Mouse (Mus musculus) thymus, postnatal 0 days (tissue): ENCODE results near the gene Gm28048. TPM values are rescaled to one million over a fixed set of nuclear protein-coding genes. Genes with fewer than 3 reads are reported as not detected.

Experiments
- DNase-seq: peaks from one replicate; pipeline ENCODE4 v3.0.0-alpha.2; 2015; ENCODE audit warnings: low spot score
- polyA plus RNA-seq: library from polyadenylated mRNA; unstranded; fragments of >200 nt; fragmentation: Nextera tagmentation; extraction: Ambion mirVana; gene quantifications from 2 replicates; pipeline ENCODE4 v1.2.1, GENCODE M21; 2015

The Gm28048 gene
- polyA plus RNA-seq, 1 experiment from 2014 or later, result 44.0 TPM

- DNase-seq, result peak; percentile 71
Measured at GRCm38 (mm10) chr11:22860335-22861227, 121.3 kb downstream of the Gm28048 start, which contains the start of gene B3gnt2. Gene B3gnt2, minus strand, starts transcription at chr11:22860961.

- DNase-seq, result peak; percentile 93
Measured at GRCm38 (mm10) chr11:22859633-22860334, 122.1 kb downstream of the Gm28048 start.

DNA sequence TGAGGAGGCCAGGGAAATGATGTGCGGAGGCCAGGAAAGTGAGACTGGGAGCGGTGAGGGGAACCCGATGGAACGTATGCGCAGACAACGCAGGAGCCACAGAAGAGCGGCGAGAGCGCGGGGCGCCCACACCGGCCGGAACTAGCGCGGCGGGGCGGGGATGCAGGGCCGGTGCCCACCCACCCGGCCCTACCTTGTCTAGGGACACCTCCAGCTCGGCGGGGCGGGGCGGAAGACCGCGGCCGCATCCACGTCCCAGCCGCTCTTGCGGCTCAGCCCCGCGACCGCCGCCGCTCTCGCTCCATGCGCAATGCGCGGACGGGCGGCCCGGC is 122.6 kb downstream of the Gm28048 start:
- no peak for DNase-seq

DNA sequence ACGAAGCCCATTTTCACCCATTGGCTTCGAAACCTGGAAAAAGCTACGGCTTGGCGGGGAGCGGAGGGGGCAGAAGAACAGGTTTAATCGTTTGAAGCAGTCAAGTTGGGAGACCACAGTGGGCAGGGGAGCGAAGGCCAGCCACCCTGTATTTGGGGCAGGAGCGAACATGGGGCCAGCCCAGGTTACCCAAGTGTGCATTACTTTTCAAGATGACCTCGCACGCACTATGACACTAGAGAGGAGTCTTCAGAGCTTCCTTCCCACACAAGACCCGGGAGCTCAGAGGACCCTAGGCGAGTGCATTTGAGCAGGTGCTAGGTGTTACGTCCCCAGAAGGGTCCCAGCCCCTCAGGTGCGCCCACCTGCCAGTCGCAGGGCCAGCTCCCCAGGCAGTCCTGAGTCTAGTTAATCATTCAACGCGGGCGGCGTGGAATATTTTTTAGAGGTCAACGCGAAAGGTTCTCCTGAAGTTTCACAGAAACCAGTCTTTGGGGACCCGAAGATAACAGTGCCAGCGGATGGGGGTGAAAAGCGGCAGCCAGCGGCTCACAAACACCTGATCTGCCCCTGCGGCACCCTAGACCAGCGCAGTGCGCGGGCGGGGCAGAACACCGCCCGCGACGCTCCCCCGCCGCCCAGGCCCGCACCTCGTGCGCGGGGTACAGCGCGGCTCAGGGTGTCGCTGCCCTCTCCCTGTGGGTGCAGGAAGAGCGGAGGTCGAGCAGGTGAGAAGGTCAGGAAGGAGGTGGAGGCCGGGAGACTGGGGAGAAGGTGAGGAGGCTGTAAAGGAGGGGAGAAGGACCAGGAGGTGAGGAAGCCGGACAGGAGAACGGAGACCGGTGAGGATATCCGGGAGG is 123.2 kb downstream of the Gm28048 start:
- DNase-seq, result peak; percentile 59

- no peak for DNase-seq
Measured at GRCm38 (mm10) chr11:22857705-22858440, 124.0 kb downstream of the Gm28048 start.

GRCm38 (mm10) chr11:22857106-22857704 is 124.7 kb downstream of the Gm28048 start:
- no peak for DNase-seq

DNA sequence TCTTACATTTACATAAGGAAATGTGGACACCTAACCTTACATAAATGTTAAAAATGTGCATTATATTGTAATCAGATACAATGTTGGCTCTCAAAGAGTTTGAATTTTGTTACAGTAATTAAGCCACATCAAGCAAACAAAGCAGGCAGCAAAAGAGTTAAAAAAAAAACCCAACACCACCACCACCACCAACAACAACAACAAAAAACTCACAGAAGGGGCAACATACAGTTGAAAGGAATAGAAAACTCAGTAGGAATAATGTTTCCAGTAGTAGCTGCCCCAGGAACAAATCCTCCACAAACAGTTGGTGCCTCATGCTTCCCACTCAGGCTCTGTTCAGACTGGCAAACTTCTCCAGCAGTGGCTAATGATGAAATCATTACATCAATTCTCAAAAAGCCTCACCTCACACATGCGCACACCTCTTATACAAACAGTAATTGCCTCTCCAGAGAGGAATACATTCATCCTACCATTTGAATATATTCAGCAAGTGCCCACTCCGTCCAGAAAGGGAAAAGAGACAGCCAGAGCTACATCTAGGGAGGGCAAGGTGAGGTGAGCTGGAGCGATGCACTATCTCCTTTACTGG is 125.4 kb downstream of the Gm28048 start:
- DNase-seq, result no peak

DNA sequence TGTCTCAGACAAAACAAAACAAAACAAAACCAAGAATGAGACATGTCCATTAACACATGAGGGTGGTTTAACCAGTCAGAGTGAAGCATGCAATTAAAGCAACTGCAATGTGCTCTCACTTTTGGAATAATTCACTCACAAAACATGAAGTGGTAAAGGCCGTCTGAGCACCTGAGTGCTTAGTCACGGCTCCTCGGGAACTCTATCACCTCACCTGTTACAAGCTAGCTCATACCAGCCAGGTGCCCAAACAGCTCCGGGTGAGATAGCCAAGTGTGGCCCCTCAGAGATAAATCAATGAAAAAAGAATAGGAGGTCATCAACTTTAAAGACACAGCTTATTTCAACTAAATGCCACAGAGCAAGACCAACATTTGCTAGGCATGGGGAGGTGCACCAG is 127.3 kb downstream of the Gm28048 start:
- no peak for DNase-seq

DNA sequence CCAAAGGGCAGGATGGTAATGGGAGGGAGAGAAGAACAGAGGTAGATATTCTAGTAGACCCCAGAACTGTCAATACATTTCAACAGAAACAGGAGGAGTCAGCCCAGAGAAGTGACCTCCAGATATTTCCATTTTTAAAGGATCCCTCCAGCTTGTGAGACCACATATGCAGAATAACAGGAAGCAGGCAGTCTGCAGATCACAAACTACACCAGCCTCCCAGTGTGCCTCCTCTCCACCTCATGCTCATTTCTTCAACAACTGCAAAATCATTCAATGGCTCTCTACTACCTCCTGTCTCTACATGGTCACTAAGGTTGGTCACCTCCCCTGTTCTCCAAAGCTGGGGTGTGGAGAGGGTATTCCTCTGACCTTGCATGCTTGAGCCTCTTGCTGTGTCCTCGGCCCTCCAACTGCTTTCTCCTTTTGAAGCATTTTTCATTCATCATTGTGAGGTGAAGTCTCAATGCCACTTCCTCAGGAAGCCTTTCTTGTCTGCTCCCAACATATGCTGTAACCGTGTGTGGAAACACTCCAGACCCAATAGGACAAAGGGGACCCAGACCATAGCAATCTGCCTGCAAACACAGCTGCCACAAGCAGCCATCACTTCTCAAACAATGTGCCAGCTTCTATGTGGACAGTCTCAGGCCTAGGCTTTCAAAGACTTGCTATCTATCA is 128.3 kb downstream of the Gm28048 start:
- DNase-seq, result peak; percentile 66

- DNase-seq, result no peak
Measured at GRCm38 (mm10) chr11:22852510-22852909, 129.4 kb downstream of the Gm28048 start.

- no peak for DNase-seq
Measured at GRCm38 (mm10) chr11:22851416-22851815, 130.5 kb downstream of the Gm28048 start.

- no peak for DNase-seq
Measured at GRCm38 (mm10) chr11:22850077-22850476, 131.8 kb downstream of the Gm28048 start.

DNA sequence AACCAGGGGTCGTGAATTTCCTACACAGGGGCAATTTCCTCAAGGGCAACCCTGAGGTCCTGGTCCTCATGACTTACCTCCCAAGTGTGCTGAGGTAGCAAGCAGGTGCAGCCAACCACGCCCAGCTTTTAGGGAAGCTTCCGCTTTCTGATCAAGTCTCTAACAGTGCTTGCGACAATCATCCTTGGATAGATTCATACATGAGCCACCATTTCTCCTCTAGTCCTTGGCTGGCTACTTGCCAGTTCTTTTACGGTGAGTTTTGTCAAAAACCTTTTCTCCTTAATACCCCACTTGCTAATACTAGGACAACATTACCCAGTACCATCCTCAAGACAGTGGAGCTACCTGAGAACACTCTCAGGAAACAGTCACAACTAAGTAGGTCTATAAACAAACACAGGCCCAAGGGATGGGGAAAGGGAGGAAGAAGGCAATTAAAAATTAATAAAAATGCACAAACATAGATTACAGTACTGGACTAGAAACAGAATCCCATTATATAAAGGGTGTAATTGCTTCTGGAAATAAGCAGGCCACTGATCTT is 133.2 kb downstream of the Gm28048 start:
- peak; percentile 40 for DNase-seq

DNA sequence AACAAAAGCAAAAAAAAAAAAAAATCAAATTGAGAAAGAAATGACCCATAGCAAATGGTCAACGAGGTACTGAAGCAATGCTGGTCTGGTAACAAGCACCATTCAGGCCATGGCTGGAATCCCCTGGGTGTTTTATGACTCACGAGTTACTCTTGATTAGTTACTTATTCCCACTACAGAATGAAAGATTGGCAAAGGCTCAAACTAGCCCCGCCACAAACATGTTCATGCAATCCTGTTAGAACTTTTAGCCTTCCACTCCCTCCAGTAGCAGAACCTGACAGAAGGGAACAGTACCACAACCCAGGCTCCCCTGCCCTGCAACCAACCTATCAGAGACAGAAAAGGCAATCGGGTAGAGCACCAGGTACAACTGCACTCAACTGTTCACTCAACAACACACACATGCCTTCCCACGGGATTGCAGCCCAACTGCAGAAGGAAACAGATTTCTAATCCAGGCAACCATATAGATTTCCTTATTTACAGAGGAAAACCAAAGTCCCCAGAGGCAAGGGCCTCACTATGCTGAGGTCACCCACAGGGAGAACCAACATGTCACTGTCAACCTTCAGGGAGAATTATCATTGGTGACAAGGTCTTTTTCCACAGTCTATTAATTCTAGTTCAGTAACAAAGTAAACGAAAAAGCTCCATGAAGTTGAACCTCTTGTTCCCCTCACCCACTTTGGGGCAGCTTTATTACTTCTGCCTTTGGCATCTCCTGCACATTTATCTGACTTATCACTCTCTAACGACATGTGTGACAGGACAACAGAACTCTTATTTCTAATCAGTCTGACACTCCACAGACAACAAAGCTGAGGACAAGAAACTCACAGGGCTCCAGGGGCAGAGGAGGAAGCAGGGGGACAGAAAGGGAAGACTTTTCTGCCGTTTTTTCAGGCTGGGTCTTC is 133.9 kb downstream of the Gm28048 start:
- no peak for DNase-seq

DNA sequence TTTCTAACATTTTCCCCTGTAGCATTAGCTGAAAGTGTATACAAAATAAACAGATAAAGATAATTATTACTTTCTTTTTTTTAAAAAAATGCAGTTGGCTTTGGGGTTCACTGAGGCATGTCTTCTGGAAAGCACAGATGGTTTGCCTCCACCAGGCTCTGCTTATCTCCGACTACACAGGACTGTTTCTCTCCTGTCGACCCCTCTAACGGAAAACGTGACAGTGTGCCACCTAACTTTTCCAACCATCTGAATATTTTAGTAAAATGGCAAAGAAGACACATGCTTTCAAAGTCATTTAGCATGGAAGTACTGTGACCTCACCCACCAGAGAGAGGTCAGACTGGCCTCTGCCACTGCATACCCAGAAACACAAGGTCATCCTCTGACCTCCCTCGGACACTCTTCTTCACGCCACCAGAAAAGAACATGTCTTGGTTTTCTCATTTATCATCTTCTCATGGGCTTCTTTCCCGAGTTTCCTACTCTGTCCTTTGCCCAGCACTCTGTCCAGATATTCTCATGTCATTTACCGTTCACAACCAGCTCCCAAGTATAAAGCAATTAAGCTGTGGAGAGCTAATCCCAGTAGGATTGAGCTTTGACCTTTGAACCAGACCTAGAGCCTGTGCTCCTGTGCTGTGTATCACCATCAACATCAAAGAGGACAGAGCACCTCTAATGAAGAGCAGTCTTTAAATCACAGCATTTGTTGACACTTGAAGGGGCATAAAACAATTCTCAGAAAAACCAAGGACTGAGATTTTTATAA is 134.7 kb downstream of the Gm28048 start:
- DNase-seq, result no peak

DNA sequence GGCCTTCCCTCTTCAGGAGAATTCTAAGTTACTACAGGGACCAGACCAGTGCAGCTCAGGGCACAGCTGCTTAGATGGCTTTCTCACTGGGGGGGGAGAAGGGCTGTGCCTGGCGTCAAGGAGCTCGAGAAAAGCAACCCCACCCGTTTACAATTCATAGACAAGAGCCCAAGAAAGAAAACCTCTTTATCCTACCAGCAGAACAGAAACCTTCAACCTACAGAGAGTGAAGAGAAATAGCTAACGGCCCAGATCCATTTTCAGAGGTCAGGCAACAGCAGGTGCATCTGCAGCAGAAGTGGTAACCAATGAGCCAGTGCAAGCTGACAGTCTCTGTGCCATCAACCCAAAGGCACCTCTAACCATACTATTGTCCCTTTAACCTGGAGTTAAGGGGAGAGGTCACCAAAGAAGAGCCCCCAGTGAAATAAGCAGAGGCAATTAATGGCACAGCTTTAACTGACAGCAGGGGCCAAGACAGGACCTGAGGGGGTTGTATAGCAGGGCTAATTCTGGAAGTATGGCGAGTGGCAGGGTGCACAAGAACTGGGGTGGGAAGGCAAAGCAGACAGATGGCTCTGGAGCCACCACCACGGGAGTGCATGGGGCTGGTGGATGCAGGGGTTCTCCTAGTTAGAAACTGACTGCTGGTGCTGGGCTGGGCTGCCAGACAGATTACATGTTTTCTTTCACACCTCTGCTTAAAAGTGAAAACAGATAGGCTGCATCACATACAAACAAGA is 135.6 kb downstream of the Gm28048 start:
- peak; percentile 47 for DNase-seq
